Mouse (Mus musculus) myocyte (in vitro differentiated cells): ENCODE measurements around the gene Dcaf7.

Experiments used
- E2F4 ChIP-seq: IDR thresholded peaks from one replicate; pipeline ENCODE4 v1.6.1; 2011; ENCODE audit warnings: mild to moderate bottlenecking, control low read depth, moderate library complexity; ENCODE audit not compliant: insufficient read depth
- MAX ChIP-seq: IDR thresholded peaks from one replicate; pipeline ENCODE4 v1.6.1; 2011; ENCODE audit warnings: low read depth, mild to moderate bottlenecking, control low read depth
- MYOD1 ChIP-seq, 3 experiments: IDR thresholded peaks; one replicate each; pipeline ENCODE4 v1.6.1; 2011; ENCODE audit warnings: control low read depth in 2 of 3, low read depth in 2 of 3, mild to moderate bottlenecking in 2 of 3, moderate library complexity in 1 of 3; ENCODE audit not compliant: insufficient read length in 2 of 3, control insufficient read depth in 1 of 3
- MYOG ChIP-seq, 3 experiments: IDR thresholded peaks; one replicate each; pipeline ENCODE4 v1.6.1; 2011; ENCODE audit warnings: control low read depth in 2 of 3, low read depth in 2 of 3, mild to moderate bottlenecking in 2 of 3; ENCODE audit not compliant: insufficient read length in 2 of 3, control insufficient read depth in 1 of 3, insufficient read depth in 1 of 3
- POLR2A ChIP-seq: IDR thresholded peaks from one replicate; pipeline ENCODE4 v1.6.1; 2011; ENCODE audit warnings: low read depth, mild to moderate bottlenecking, control low read depth, moderate library complexity; ENCODE audit not compliant: insufficient read length
- POLR2AphosphoS2 ChIP-seq: IDR thresholded peaks from one replicate; pipeline ENCODE4 v1.6.1; 2011; ENCODE audit warnings: low read depth, control low read depth; ENCODE audit not compliant: insufficient read length
- SRF ChIP-seq: IDR thresholded peaks from one replicate; pipeline ENCODE4 v1.6.1; 2011; ENCODE audit warnings: low read depth; ENCODE audit not compliant: control insufficient read depth, insufficient read length
- TCF12 ChIP-seq: IDR thresholded peaks from one replicate; pipeline ENCODE4 v1.6.1; 2011; ENCODE audit warnings: mild to moderate bottlenecking, control low read depth; ENCODE audit not compliant: poor library complexity, insufficient read depth, severe bottlenecking
- USF1 ChIP-seq: IDR thresholded peaks from one replicate; pipeline ENCODE4 v1.6.1; 2011; ENCODE audit warnings: low read depth, mild to moderate bottlenecking, control low read depth, moderate library complexity

DNA sequence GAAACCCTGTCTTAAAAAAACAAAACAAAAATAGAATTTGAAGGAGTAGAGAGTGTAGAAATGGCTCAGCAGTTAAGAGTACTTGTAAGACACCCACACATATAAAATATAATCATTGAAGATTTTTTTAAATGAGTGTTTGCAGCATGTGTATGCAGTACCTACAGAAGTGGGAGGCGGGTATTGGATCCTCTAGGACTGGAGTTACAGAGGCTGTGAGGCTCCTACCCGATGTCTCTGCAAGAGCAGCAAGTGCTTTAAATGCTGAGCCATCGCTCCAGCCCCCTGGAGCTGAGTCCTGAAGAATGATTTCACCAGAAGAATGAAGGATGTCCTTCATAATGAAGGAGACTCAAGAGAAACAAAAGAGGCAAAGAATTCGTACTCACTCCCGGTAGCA lies 27.1 kb downstream of the Dcaf7 start:
- TF ChIP-seq POLR2AphosphoS2 (no peak), USF1 (no peak), POLR2A (no peak), TCF12 (no peak), SRF (no peak), MYOG (IDR thresholded peaks at IDR 0.05; ENCODE audit: control insufficient read depth in 1 of 3, insufficient read depth in 1 of 3, insufficient read length in 2 of 3, low read depth in 2 of 3) (no peak), MYOD1 (IDR thresholded peaks at IDR 0.05; ENCODE audit: control insufficient read depth in 1 of 3, insufficient read length in 2 of 3, low read depth in 2 of 3) (no peak), MAX (no peak), E2F4 (no peak)
